Mouse (Mus musculus): ENCODE measurements around the gene Gm45208. TPM values are rescaled to one million over a fixed set of nuclear protein-coding genes. Genes with fewer than 3 reads are reported as not detected.

The Gm45208 gene
- polyA plus RNA-seq, 1 experiment from 2014 or later = not detected

Other genes starting within 250 kb of the Gm45208 start
- gene Foxp3, start 148.6 kb upstream of the Gm45208 start, polyA plus RNA-seq (2015; fragmentation: Nextera tagmentation; extraction: Ambion mirVana) = 0.14 TPM in 1 of 2 replicates, not detected in the other
- gene Ppp1r3f, start 148.0 kb upstream of the Gm45208 start, polyA plus RNA-seq (2015; fragmentation: Nextera tagmentation; extraction: Ambion mirVana) = 4.6 and 5.4 TPM in 2 replicates
- 28.0 and 29.6 TPM in 2 replicates for gene Ccdc22, start 116.7 kb upstream of the Gm45208 start, polyA plus RNA-seq (2015; fragmentation: Nextera tagmentation; extraction: Ambion mirVana)
- 0.11 and 0.13 TPM in 2 replicates for gene Cacna1f, start 115.2 kb upstream of the Gm45208 start, polyA plus RNA-seq (2015; fragmentation: Nextera tagmentation; extraction: Ambion mirVana)
- 108 and 118 TPM in 2 replicates for gene Syp, start 83.8 kb upstream of the Gm45208 start, polyA plus RNA-seq (2015; fragmentation: Nextera tagmentation; extraction: Ambion mirVana)
- gene Prickle3, start 65.0 kb upstream of the Gm45208 start, polyA plus RNA-seq (2015; fragmentation: Nextera tagmentation; extraction: Ambion mirVana) = 1.9 and 2.1 TPM in 2 replicates
- 27.2 and 33.4 TPM in 2 replicates for gene Plp2, start 50.9 kb upstream of the Gm45208 start, polyA plus RNA-seq (2015; fragmentation: Nextera tagmentation; extraction: Ambion mirVana)
- gene Magix, start 41.0 kb upstream of the Gm45208 start, polyA plus RNA-seq (2015; fragmentation: Nextera tagmentation; extraction: Ambion mirVana) = 0.18 TPM in 1 of 2 replicates, not detected in the other
- 43.2 and 50.4 TPM in 2 replicates for gene Gpkow, start 25.1 kb upstream of the Gm45208 start, polyA plus RNA-seq (2015; fragmentation: Nextera tagmentation; extraction: Ambion mirVana)
- 35.0 and 36.5 TPM in 2 replicates for gene Wdr45, start 7.9 kb upstream of the Gm45208 start, polyA plus RNA-seq (2015; fragmentation: Nextera tagmentation; extraction: Ambion mirVana)
- gene Praf2, start 6.2 kb downstream of the Gm45208 start, polyA plus RNA-seq (2015; fragmentation: Nextera tagmentation; extraction: Ambion mirVana) = 115 and 134 TPM in 2 replicates
- 39.3 and 43.2 TPM in 2 replicates for gene Ccdc120, start 28.7 kb downstream of the Gm45208 start, polyA plus RNA-seq (2015; fragmentation: Nextera tagmentation; extraction: Ambion mirVana)
- 25.8 and 28.6 TPM in 2 replicates for gene Tfe3, start 40.3 kb downstream of the Gm45208 start, polyA plus RNA-seq (2015; fragmentation: Nextera tagmentation; extraction: Ambion mirVana)
- 74.9 and 77.1 TPM in 2 replicates for gene Gripap1, start 67.5 kb downstream of the Gm45208 start, polyA plus RNA-seq (2015; fragmentation: Nextera tagmentation; extraction: Ambion mirVana)
- gene Kcnd1, start 100.0 kb downstream of the Gm45208 start, polyA plus RNA-seq (2015; fragmentation: Nextera tagmentation; extraction: Ambion mirVana) = 4.9 and 6.2 TPM in 2 replicates
- 51.8 and 52.2 TPM in 2 replicates for gene Otud5, start 119.1 kb downstream of the Gm45208 start, polyA plus RNA-seq (2015; fragmentation: Nextera tagmentation; extraction: Ambion mirVana)
- gene Pim2, start 156.0 kb downstream of the Gm45208 start, polyA plus RNA-seq (2015; fragmentation: Nextera tagmentation; extraction: Ambion mirVana) = 16.7 and 18.6 TPM in 2 replicates
- 42.3 and 45.2 TPM in 2 replicates for gene Slc35a2, start 161.8 kb downstream of the Gm45208 start, polyA plus RNA-seq (2015; fragmentation: Nextera tagmentation; extraction: Ambion mirVana)
- gene Pqbp1, start 177.0 kb downstream of the Gm45208 start, polyA plus RNA-seq (2015; fragmentation: Nextera tagmentation; extraction: Ambion mirVana) = 210 and 216 TPM in 2 replicates
- 150 and 160 TPM in 2 replicates for gene Timm17b, start 177.1 kb downstream of the Gm45208 start, polyA plus RNA-seq (2015; fragmentation: Nextera tagmentation; extraction: Ambion mirVana)
- not detected in 2 replicates for gene Gm10491, start 185.6 kb downstream of the Gm45208 start, polyA plus RNA-seq (2015; fragmentation: Nextera tagmentation; extraction: Ambion mirVana)
- not detected in 2 replicates for gene Gm10490, start 187.3 kb downstream of the Gm45208 start, polyA plus RNA-seq (2015; fragmentation: Nextera tagmentation; extraction: Ambion mirVana)
- gene Pcsk1n, start 197.6 kb downstream of the Gm45208 start, polyA plus RNA-seq (2015; fragmentation: Nextera tagmentation; extraction: Ambion mirVana) = 192 and 252 TPM in 2 replicates
- gene Eras, start 206.4 kb downstream of the Gm45208 start, polyA plus RNA-seq (2015; fragmentation: Nextera tagmentation; extraction: Ambion mirVana) = 0.24 TPM in 1 of 2 replicates, not detected in the other
- gene Hdac6, start 225.6 kb downstream of the Gm45208 start, polyA plus RNA-seq (2015; fragmentation: Nextera tagmentation; extraction: Ambion mirVana) = 52.2 and 53.4 TPM in 2 replicates

All from neural tube, embryonic 13.5 days (tissue).